Mouse (Mus musculus) Patski (cell line): ENCODE measurements at regions not wholly inside any gene's neighbourhood (a gene's known extent, or its start where the extent isn't known, plus 50 kb on each side); places are given as distances from the start of the nearest gene placed in this dataset.
A peak's percentile ranks its signal among the peaks of the same experiment; 100 is the strongest.

Source experiments
- ATAC-seq: fragments of 100-300 bp; one replicate; pipeline ENCODE4 v1.8.0; 2021
- CTCF ChIA-PET: fragments of 350-600 bp; sonication (Branson Sonifier 250); formaldehyde crosslinking; loops from one replicate; lab custom pipeline; 2022; ENCODE audit warnings: inconsistent platforms; lab: Charles Lee
- POLR2A ChIA-PET: fragments of 350-600 bp; sonication (Branson Sonifier 250); formaldehyde crosslinking; loops from one replicate; lab custom pipeline; 2022; ENCODE audit warnings: antibody characterized with exemption, inconsistent platforms; lab: Charles Lee
- DNase-seq: peaks from one replicate; pipeline ENCODE4 v3.0.0-alpha.2; 2011; ENCODE audit warnings: low read depth, low spot score
- H3K27me3 ChIP-seq: fragments of 371-371 bp; one replicate; pipeline ENCODE4 v1.5.1; 2021
- CTCF ChIP-seq: fragments of 100-300 bp; IDR thresholded peaks from one replicate; pipeline ENCODE4 v1.5.1; 2021
- in situ Hi-C: fragments of 300-500 bp; cut with MboI; formaldehyde crosslinking; loops from 3 replicates; pipeline ENCODE4 v1.11.1; 2018; ENCODE audit warnings: low pct_unique_long_range_greater_than_20kb, mixed read lengths

DNA sequence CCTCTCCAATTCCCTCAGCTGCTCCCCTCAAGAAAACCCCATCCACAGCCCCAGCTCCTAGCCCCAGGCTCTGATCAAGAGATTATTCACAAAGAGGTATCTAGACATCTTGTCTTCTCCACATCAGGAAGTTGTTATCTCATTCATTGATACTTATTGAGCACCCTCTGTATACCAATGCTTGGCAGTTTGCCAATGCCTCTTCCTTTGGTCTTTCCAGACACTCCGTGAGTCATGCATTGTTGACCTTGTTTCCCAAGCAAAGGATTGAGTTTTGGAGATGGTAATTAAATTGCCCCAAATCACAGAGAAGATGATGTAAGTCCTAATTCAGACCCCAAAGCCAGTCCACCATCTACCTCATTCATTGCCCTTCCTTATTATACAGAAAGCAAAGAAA is 235.9 kb upstream of the Zmiz1 start:
- CTCF ChIA-PET = interaction anchor here (0.9 kb wide), 1 partner anchor 27 kb away, joined by 3 read pairs; no protein-coding TSS in a partner anchor
- DNase-seq = no peak
- POLR2A ChIA-PET = interaction anchor here (0.6 kb wide), 1 partner anchor 9 kb away, joined by 5 read pairs; no protein-coding TSS in a partner anchor
- no peak for ATAC-seq
- no peaks in the 10 kb centered on the region for H3K27me3 ChIP-seq
- in situ Hi-C loops = no loop called here
- TF ChIP-seq CTCF = no peak

DNA sequence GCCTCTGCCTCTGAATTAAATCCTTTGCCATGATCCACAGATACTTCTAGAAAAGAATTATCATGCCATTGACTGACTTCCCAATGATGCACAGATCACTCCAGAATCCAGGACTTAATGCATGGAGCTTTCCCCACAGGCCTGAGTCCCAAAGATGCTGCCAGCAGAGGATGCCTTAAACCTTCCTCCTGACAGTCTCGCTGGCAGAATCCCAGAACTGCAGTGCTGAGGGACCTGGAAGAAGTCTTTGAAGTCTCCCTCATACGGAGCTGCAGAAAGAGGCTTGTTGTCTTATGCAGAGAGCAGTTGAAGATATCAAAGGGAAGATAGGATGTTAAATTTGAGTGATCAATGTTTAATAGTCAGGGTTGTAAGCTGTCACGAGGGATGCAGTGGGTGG is 233.8 kb upstream of the Zmiz1 start:
- no peaks in the 10 kb centered on the region for H3K27me3 ChIP-seq
- ChIA-PET CTCF (interaction anchor here (1.0 kb wide), 1 partner anchor 16 kb away, joined by 3 read pairs; no protein-coding TSS in a partner anchor), POLR2A (interaction anchor here (0.8 to 1.4 kb wide), 2 partner anchors 10 to 226 kb away, joined by 3 read pairs; no protein-coding TSS in a partner anchor)
- in situ Hi-C loops = no loop called here
- DNase-seq (no peak), ATAC-seq (no peak)
- TF ChIP-seq CTCF = no peak

DNA sequence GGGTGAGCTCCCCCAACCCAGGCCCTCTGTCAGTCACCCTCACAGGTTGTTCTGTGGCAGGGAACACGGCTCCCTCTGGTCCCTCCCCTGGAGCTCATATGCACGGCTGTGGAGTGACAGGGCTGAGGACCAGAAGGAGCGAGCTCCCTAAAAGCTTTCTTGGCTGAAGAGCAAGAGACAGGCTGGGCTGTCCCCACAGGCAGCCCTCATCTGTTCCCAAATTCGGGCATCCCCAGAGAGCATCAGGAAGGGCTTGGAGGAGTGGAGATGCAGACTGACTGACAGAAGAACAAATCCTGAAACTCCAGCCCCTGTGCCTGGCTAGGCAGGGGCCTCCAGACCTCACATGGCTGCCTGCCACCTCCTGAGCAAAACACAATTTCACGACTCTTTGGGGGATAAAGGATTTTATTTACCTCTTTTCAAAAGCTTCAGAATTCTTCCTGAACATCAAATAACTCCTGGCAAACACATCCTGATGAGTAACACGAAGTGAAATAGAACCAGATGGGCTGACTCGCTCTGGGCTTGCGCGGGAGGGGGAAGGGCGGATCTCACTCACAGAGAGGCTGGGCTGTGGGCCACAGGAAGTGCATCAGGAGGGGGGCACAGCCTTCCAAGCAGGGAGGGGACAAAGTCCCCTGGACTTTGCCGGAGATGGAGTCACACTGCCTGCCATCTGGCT is 232.7 kb upstream of the Zmiz1 start:
- in situ Hi-C loops = no loop called here
- TF ChIP-seq CTCF = no peak
- ChIA-PET CTCF (interaction anchor here (1.0 kb wide), 1 partner anchor 17 kb away, joined by 3 read pairs; no protein-coding TSS in a partner anchor), POLR2A (interaction anchor here (0.6 kb wide), 1 partner anchor 110 kb away, joined by 3 read pairs; no protein-coding TSS in a partner anchor)
- H3K27me3 ChIP-seq = no peaks in the 10 kb centered on the region
- ATAC-seq (peak; percentile 33), DNase-seq (no peak)

DNA sequence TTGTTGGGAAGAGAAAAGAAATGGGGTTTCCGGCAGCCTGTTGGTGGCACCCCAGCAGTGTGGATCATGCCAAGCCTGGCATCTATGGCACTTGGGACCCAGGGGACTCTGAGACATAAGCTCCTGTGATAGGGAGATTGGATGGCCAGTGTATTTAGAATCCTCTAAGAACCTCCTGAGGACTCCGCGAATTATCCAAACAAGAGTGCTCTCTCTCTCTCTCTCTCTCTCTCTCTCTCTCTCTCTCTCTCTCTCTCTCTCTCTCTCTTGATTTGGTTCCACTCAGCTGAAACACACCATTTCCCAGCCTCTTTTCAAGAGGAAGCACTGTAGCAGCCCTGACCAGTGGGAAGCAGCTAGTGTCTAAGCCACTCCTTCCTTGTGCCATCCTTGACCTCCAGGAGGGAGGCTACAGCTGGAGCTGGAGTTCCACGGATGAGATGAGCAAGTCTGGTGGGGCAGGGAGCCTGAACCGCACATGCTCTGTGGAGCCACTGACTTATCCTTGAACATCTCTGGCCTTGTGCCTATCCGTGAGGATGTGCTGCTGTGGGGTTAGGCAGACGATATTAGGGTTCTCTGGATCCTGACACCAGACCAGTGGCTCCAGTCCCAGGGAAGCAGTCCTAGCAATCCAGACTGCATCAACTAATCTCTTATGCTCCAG is 232.0 kb upstream of the Zmiz1 start:
- in situ Hi-C loops = no loop called here
- CTCF ChIA-PET = interaction anchor here (1.2 kb wide), 1 partner anchor 12 kb away, joined by 3 read pairs; no protein-coding TSS in a partner anchor
- ATAC-seq = no peak
- no peak for DNase-seq
- POLR2A ChIA-PET = no interaction called here
- no peaks in the 10 kb centered on the region for H3K27me3 ChIP-seq
- TF ChIP-seq CTCF = no peak

DNA sequence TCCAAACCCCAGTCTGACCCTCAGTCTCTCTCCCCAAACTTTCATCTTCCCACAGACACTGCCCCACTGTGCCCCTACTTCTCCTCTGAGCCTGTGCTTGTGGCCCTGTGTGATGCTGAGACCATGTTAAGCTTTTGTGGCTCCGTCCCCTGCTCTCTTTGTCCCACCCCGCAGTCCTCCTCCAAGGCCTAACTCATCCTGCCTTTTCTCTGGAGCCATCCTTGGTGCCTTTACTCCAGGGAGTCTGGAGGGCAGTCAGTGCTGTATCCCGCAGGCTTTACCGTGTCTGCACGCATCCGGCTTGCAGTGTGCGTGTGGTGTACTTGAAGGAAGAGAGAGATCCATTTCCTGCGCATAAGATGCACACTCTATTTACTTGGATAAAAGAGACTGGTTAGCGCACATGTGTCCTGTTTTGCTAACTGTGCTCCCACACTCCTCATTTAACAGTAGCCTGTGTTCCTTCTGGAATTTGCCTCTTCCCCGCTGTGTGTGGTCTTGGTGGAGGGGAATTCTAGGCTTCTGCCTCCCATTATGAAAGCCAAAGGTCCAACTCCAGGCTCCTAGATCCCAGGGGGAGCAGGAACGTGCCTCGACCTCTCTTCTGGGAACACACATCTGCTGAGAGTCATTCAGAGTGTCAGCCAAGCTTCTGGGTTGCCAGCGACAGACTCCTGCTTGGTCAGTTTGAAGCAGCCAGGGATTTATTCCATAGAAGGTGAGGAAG is 230.5 kb upstream of the Zmiz1 start:
- CTCF ChIA-PET = no interaction called here
- H3K27me3 ChIP-seq = no peaks in the 10 kb centered on the region
- POLR2A ChIA-PET = no interaction called here
- no peak for ATAC-seq
- no peak for DNase-seq
- in situ Hi-C loops = no loop called here
- no peak for TF ChIP-seq CTCF

DNA sequence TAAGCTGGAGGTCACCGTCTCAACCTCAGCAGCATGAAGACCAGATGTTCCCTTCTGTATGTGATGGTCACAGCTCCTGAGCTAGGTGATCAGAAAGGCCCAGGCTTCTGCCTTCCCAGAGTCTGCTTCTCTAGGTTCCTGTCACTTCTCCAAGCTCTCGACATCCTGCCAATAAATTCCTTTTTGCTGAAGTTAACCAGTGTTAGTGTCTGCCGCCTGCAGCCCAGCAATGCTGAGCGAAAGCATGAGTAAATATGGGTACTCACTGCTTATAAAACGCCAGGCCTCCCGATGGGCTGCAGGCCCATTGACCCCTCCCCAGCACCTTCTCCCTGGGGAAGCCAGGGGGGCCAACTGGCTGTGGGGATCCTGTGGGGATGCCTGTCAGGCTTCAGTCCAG is 229.4 kb upstream of the Zmiz1 start:
- ATAC-seq = no peak
- ChIA-PET CTCF (no interaction called here), POLR2A (interaction anchor here (1.0 kb wide), 1 partner anchor 31 kb away, joined by 3 read pairs; no protein-coding TSS in a partner anchor)
- no peak for DNase-seq
- no peaks in the 10 kb centered on the region for H3K27me3 ChIP-seq
- in situ Hi-C loops = no loop called here
- TF ChIP-seq CTCF = no peak

DNA sequence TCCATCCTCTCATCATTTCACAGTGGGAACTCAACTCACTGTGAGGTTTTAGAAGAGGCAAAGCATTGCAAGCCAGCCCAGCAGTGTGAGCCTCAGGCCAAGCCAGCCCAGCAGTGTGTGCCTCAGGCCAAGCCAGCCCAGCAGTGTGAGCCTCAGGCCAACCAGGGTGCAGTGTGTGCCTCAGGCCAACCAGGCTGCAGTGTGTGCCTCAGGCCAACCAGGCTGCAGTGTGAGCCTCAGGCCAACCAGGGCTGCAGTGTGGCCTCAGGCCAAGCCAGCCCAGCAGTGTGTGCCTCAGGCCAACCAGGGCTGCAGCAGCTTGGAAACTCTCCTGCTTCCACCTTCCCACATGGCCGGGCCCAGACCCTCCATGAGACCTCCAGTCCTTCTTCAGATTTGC is 227.1 kb upstream of the Zmiz1 start:
- in situ Hi-C loops = no loop called here
- no peak for TF ChIP-seq CTCF
- ChIA-PET CTCF (no interaction called here), POLR2A (no interaction called here)
- H3K27me3 ChIP-seq = no peaks in the 10 kb centered on the region
- DNase-seq (no peak), ATAC-seq (no peak)

DNA sequence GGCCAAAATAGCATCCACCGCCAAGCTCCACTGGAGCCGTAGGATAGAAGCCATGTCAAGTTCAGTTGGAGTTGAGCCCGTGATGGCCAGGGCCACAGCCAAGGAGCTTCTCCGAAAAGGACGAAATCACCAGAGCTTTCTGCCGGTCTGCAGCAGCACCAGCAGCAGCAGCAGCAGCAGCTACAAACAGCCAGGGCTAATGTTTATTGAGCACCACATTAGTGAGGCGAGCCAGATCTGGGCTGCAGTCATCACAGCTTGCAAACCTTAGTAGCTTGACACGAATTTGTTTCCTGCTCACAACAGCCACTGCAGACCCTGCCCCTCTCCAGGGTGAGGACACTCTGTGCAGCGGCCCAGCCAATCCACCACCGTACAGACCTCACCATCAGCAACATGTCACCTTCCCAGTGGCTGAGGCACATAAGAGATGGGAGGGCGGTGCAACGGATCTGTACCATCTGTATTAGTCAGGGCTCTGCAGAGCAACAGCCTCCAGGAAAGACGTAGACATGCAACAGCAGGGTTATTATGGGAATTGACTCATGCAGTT is 222.5 kb upstream of the Zmiz1 start:
- in situ Hi-C loops = no loop called here
- ChIA-PET POLR2A (interaction anchor here (0.6 kb wide), 1 partner anchor 1726 kb away, joined by 5 read pairs; no protein-coding TSS in a partner anchor), CTCF (no interaction called here)
- no peaks in the 10 kb centered on the region for H3K27me3 ChIP-seq
- no peak for DNase-seq
- no peak for TF ChIP-seq CTCF
- ATAC-seq = no peak

DNA sequence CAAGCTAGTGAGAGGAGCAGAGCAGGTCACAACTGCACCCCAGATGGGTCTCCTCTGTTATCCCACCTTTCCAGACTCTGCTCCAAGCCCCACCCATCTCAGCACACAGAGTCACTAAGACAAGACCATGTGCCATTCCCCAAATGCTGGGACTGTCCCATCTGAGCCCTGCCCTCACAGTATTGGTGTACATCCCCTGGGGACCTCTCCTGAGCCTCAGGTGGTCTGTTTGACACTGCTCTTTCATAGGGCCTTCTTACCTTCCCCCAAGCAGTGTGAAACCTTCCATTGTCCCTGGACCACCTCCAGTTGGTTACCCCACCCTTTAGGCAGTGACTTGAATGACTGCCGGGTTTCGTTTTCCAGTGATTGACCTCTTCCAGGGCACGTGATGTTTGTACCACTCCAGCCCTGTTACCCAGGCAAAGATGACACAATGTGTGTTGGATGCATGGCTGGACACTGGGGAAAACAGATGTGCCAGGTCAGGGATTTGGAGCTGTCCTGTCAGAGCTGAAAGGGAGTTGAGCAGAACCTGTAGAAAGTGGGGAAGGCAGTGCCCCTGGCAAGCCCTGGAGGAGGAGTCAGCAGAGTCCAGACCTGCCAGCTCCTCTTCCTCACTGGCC is 219.5 kb upstream of the Zmiz1 start:
- no peak for TF ChIP-seq CTCF
- DNase-seq = no peak
- ChIA-PET POLR2A (no interaction called here), CTCF (interaction anchor here (1.1 kb wide), 1 partner anchor 12 kb away, joined by 3 read pairs; no protein-coding TSS in a partner anchor)
- in situ Hi-C loops = no loop called here
- H3K27me3 ChIP-seq = no peaks in the 10 kb centered on the region
- ATAC-seq = no peak

DNA sequence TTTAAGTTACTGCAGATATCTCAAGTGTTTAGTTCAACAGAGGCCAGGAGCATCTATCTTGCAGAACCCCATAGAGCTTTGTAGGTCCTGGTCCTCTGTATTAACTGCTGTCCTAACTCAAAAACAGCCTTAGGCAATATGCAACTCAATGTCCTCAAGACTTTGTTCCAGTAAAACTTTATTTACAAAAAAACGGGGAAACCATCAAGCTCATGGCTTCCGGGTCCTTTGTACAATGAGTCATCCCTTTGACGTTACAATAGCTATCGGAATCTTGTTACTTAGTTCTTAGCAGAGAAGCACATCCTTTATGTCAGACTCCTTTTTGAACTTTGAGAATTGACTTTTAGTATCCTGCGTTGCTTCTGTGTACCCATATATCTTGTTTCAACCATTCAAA is 216.2 kb upstream of the Zmiz1 start:
- ChIA-PET CTCF (no interaction called here), POLR2A (interaction anchor here (0.7 kb wide), 1 partner anchor 267 kb away, joined by 4 read pairs; no protein-coding TSS in a partner anchor)
- no peaks in the 10 kb centered on the region for H3K27me3 ChIP-seq
- no peak for TF ChIP-seq CTCF
- in situ Hi-C loops = no loop called here
- no peak for ATAC-seq
- DNase-seq = no peak
